In the genomic region with DNA sequence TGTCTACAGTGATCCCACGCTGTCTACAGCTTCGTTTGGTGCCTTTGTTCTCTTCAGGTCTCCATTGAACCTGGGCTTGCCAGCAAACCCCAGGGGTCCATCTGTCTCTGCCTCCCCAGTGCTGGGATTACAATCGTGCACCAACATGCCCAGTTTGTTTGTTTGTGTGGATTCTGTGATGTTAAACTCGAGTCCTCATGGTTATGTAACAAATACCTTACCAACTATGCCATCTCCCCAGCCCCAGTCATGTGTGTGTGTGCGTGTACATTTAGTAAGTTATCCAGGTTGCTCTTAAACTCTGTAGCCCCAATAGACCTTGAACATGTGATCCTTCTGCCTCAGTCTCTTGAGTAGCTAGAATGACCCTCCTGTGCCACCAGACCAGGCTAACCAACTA, we compare ENCODE assay signal across 17 mouse cellular contexts. TPM values are rescaled to one million over a fixed set of nuclear protein-coding genes. Genes with fewer than 3 reads are reported as not detected.
"Had no signal": no experiment of that assay in that cellular context is flagged by ENCODE, and none has a peak within 500 bp of the region (broad histone marks: within the 10 kb centered on the region; RNA-seq: fewer than 3 reads in every experiment).

No protein-coding gene starts in this region.

- H3K4me2 ChIP-seq: neural tube, embryonic 13.5 days; neural tube, embryonic 15.5 days; stomach, embryonic 15.5 days had no signal

- H3K27ac ChIP-seq: neural tube, embryonic 13.5 days; neural tube, embryonic 15.5 days; stomach, embryonic 15.5 days; stomach, postnatal 0 days had no signal

- H3K9me3 ChIP-seq: neural tube, embryonic 13.5 days; neural tube, embryonic 15.5 days; stomach, embryonic 15.5 days had no signal

- H3K36me3 ChIP-seq: neural tube, embryonic 13.5 days; neural tube, embryonic 15.5 days; stomach, embryonic 15.5 days had no signal

- H3K4me3 ChIP-seq: neural tube, embryonic 13.5 days; neural tube, embryonic 15.5 days; stomach, embryonic 15.5 days had no signal

- H3K4me1 ChIP-seq: neural tube, embryonic 13.5 days; neural tube, embryonic 15.5 days; stomach, embryonic 15.5 days had no signal

- H3K9ac ChIP-seq: neural tube, embryonic 13.5 days; neural tube, embryonic 15.5 days; stomach, embryonic 15.5 days had no signal

- H3K27me3 ChIP-seq: neural tube, embryonic 13.5 days; neural tube, embryonic 15.5 days; stomach, embryonic 15.5 days had no signal

- DNase-seq: retina, postnatal 1 day; right cerebral cortex, adult 18-20 months; right cerebral cortex, postnatal 14 days; right cerebral cortex, postnatal 25 days; right cerebral cortex, postnatal 4 days; spleen, adult 18-20 months; thymus, adult 18-20 months; thymus, adult 2 months; thymus, postnatal 14 days; thymus, postnatal 25 days; thymus, postnatal 36 days; thymus, postnatal 4 days had no signal

RNA-seq across cellular contexts. Expression of a gene that starts 46.0 kb away (rescaled TPM):
- total RNA-seq: neutrophil, adult 5-6 weeks had no signal
